Mouse (Mus musculus): Measurements from ENCODE around the gene Avpi1.

Gene Avpi1

GRCm38 (mm10) chr19:42144541-42145167 is 15.8 kb upstream of the Avpi1 start:
- DNase-seq (ENCODE audit: low read depth, low spot score) = peak; percentile 58

DNA sequence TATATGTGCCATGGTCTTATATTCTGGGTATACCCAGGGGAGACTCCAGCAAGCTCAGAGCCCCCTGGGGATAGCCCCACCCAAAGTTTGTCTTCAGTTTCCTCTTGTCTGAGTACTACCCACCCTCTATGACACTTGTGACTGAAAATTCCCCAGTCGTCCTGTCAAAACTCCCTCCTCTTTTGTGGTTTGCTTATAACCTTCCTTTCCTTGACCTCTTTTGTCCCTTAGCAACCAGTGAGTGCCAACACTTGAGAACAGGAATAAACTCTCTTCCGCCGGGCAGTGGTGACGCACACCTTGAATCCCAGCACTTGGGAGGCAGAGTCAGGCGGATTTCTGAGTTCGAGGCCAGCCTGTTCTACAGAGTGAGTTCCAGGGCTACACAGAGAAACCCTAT is 15.2 kb upstream of the Avpi1 start:
- no peak for DNase-seq (ENCODE audit: low read depth, low spot score)

- no peak for DNase-seq (ENCODE audit: low read depth, low spot score)
Measured at GRCm38 (mm10) chr19:42142757-42143156, 13.9 kb upstream of the Avpi1 start.

DNA sequence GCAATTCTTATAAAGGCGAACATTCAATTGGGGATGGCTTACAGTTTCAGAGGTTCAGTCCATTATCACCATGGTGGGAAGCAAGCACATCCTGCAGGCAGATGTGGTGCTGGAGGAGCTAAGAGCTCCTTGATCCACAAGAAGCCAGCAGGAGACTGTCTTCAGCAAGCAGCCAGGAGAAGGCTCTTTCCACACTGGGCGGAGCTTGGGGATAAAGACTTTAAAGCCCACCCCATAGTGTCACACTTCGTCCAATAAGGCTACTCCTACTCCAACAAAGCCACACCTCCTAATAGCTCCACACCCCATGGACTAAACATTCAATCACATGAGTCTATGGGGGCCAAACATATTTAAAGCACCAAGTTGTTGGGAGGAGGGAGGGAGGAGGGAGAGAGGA is 13.1 kb upstream of the Avpi1 start:
- no peak for DNase-seq (ENCODE audit: low read depth, low spot score)

- DNase-seq (ENCODE audit: low read depth, low spot score) = no peak
Measured at GRCm38 (mm10) chr19:42139724-42140517, 11.1 kb upstream of the Avpi1 start.

- no peak for DNase-seq (ENCODE audit: low read depth, low spot score)
Measured at GRCm38 (mm10) chr19:42138517-42139285, 9.8 kb upstream of the Avpi1 start.

GRCm38 (mm10) chr19:42137167-42137672 is 8.4 kb upstream of the Avpi1 start:
- no peak for DNase-seq (ENCODE audit: low read depth, low spot score)

- DNase-seq (ENCODE audit: low read depth, low spot score) = no peak
Measured at GRCm38 (mm10) chr19:42136126-42136525, 7.3 kb upstream of the Avpi1 start.

DNA sequence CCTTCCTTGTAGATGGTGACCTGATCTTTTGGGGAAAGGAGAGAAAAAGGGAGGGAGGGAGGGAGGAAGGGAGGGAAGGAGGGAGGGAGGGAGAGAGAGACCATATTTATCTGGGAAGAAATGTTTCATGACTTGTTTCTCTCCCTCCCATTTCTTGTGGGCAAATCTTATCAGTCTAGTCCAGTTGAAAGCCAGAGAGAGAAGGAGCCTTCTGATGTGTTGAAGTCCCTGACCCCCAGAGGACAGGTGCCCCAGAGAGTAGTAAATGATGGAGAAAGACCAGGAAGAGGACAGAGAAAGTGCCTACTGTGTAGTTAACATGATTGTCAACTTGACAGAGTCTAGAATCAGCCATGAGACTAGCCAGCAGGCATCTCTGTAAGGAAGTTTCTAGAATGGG is 6.2 kb upstream of the Avpi1 start:
- no peak for DNase-seq (ENCODE audit: low read depth, low spot score)

DNA sequence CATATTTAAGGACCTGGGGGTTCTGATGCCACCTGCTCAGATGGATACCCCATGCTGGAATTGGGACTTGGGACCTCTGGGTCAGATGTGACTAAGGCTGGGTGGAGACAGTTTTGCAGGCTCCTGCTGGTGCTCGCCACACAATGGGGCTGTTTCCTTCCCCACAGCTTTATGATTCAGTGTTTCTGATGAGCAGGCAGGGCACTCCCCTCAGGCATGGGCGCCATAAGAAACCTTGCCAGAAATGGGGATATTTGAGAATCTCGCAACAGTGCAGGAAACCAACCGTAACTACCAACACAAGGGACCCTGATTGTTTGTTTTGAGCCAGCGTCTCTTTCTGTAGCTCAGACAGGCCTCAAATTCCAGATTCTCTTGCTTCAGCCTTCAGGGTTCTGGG is 2.2 kb upstream of the Avpi1 start:
- DNase-seq (ENCODE audit: low read depth, low spot score) = no peak

GRCm38 (mm10) chr19:42130294-42130606 is 1.4 kb upstream of the Avpi1 start:
- DNase-seq (ENCODE audit: low read depth, low spot score) = no peak

- no peak for DNase-seq (ENCODE audit: low read depth, low spot score)
Measured at GRCm38 (mm10) chr19:42129509-42130293, 842 bp upstream of the Avpi1 start.

- DNase-seq (ENCODE audit: low read depth, low spot score) = no peak
Measured at GRCm38 (mm10) chr19:42128052-42128740, 663 bp downstream of the Avpi1 start.

GRCm38 (mm10) chr19:42127024-42127423 is 1.8 kb downstream of the Avpi1 start:
- no peak for DNase-seq (ENCODE audit: low read depth, low spot score)

GRCm38 (mm10) chr19:42126219-42126605 is 2.6 kb downstream of the Avpi1 start:
- DNase-seq (ENCODE audit: low read depth, low spot score) = no peak

GRCm38 (mm10) chr19:42125501-42126218 is 3.2 kb downstream of the Avpi1 start:
- no peak for DNase-seq (ENCODE audit: low read depth, low spot score)

DNA sequence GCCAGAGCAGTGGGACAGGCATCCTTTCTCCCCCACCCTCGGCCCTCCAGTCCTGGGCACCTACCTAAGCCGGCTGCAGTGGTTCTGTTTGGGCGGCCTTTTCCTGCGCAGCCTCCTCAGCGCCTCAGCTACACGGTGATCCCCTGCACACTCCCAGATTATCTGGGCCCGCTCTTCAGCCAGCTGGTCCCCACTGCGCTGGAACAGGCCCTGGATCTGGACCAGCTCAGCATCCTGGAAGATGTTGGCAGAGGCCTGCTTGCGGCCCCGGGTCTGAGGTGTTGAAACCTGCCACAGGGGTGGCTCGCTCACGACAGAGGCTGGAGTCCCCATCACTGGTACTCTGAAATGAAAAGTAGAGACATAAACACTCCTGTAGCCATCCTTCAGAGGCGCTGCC is 4.2 kb downstream of the Avpi1 start:
- no peak for DNase-seq (ENCODE audit: low read depth, low spot score)

GRCm38 (mm10) chr19:42120451-42120850 is 8.4 kb downstream of the Avpi1 start:
- no peak for DNase-seq (ENCODE audit: low read depth, low spot score)

GRCm38 (mm10) chr19:42118596-42118995 is 10.3 kb downstream of the Avpi1 start:
- no peak for DNase-seq (ENCODE audit: low read depth, low spot score)

GRCm38 (mm10) chr19:42118142-42118541 is 10.7 kb downstream of the Avpi1 start:
- no peak for DNase-seq (ENCODE audit: low read depth, low spot score)
